Mouse (Mus musculus) ES-E14 (cell line): ENCODE data around the gene Fkbp4.

Experiments used
- CHD2 ChIP-seq: IDR thresholded peaks from 2 replicates; pipeline ENCODE4 v1.6.1; 2014; ENCODE audit warnings: mild to moderate bottlenecking, low read depth, low read length, inconsistent platforms
- HCFC1 ChIP-seq: IDR thresholded peaks from 2 replicates; pipeline ENCODE4 v1.6.1; 2012; ENCODE audit warnings: low read length, inconsistent platforms, borderline replicate concordance; ENCODE audit not compliant: insufficient read depth
- MAFK ChIP-seq: IDR thresholded peaks from 2 replicates; pipeline ENCODE4 v1.6.1; 2014; ENCODE audit warnings: mild to moderate bottlenecking, low read depth, low read length, inconsistent platforms; ENCODE audit not compliant: insufficient read depth

DNA sequence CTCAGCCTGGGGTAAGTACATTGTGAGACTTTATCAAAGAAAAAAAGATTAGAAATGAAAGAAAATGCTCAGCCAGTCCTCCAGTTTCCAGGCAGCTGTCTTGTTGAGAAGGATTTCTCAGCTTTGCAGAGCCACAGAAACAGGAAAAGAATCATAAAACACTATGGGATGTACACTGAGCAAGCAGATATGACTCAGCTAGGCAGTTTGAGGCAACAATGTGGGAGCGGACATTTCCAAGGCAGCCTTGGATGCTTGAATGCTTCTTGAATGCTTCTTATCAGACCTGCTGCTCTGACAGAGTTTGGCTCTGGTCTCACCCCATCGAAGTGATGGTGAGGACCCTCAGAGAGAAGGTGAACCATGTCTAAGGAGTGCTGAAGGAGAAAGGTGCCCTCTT is 17.4 kb downstream of the Fkbp4 start:
- no peak for TF ChIP-seq HCFC1
- TF ChIP-seq CHD2 = no peak
- no peak for TF ChIP-seq MAFK
